Mouse (Mus musculus): Measurements from ENCODE around the gene Olfr55. TPM values are rescaled to one million over a fixed set of nuclear protein-coding genes. Genes with fewer than 3 reads are reported as not detected.
"Not testable (repeated sequence)": the region's sequence is repeated elsewhere in the genome, so short reads cannot be mapped to it uniquely, and the experiment has no call there.

Gene Olfr55
- not detected in 2 replicates for polyA plus RNA-seq (2012; rRNA removed)
- not detected in 2 replicates for polyA plus RNA-seq (2014; fragmentation: Nextera tagmentation; extraction: Ambion mirVana)

- H3K4me2 ChIP-seq (ENCODE audit: low read depth); H3K27ac ChIP-seq; ATAC-seq (ENCODE audit: insufficient read depth); H3K4me3 ChIP-seq (ENCODE audit: insufficient read depth in 1 of 2, low read depth in 2 of 2, low read length in 2 of 2); DNase-seq (ENCODE audit: low read depth in 3 of 3, low spot score in 3 of 3); H3K36me3 ChIP-seq (replicated peaks; ENCODE audit: control insufficient read depth, insufficient read depth, low read depth); H3K27me3 ChIP-seq (ENCODE audit: control insufficient read depth, insufficient read depth, low read length); H3K9ac ChIP-seq (replicated peaks); H3K4me1 ChIP-seq (replicated peaks; ENCODE audit: control insufficient read depth in 2 of 2, insufficient read depth in 2 of 2, low read length in 1 of 2); H3K9me3 ChIP-seq (ENCODE audit: control insufficient read depth, low read length): not testable (repeated sequence)
- WGBS (ENCODE audit: insufficient replicate concordance): 48% methylated on average over 1 of the region's 1 CpGs
These were observed at the start of gene Olfr55 for GRCm38 (mm10) chr17:33168147-33168546. Gene Olfr55 (plus strand): TSS chr17:33168447.

DNA sequence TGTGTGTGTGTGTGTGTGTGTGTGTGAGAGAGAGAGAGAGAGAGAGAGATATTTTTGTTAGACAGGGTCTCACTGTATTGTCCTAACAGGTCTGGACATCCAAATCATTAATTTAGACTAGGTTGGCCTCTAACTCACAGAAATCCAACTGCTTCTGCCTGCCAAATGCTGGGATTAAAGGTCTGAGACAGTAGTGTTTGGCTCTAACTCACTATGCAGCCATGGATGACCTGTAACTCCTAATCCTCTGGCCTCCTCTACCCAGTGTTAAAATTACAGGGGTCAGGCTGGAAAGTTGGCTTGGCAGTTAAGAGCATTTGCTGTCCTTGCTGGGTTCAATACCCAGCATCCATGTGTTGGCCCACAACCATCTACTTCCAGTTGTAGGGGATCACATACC, 43.7 kb upstream of the Olfr55 start:
- H3K9me3 ChIP-seq (ENCODE audit: control insufficient read depth, low read length): no peaks in the 10 kb centered on the region
- DNase-seq (ENCODE audit: low read depth in 3 of 3, low spot score in 3 of 3) (no peak), ATAC-seq (ENCODE audit: insufficient read depth) (no peak)
- no peaks in the 10 kb centered on the region for H3K4me1 ChIP-seq (replicated peaks; ENCODE audit: control insufficient read depth in 2 of 2, insufficient read depth in 2 of 2, low read length in 1 of 2)
- no peaks in the 10 kb centered on the region for H3K36me3 ChIP-seq (replicated peaks; ENCODE audit: control insufficient read depth, insufficient read depth, low read depth)
- H3K27me3 ChIP-seq (ENCODE audit: control insufficient read depth, insufficient read depth, low read length): no peaks in the 10 kb centered on the region
- H3K4me3 ChIP-seq (ENCODE audit: insufficient read depth in 1 of 2, low read depth in 2 of 2, low read length in 2 of 2): no peak overlapping the region
- H3K27ac ChIP-seq: no peak overlapping the region
- no peak overlapping the region for H3K4me2 ChIP-seq (ENCODE audit: low read depth)
- TF ChIP-seq EP300 (IDR thresholded peaks at IDR 0.05; ENCODE audit: low read depth) (no peak), CTCF (IDR thresholded peaks at IDR 0.05; ENCODE audit: low read depth) (no peak)
- no peak overlapping the region for H3K9ac ChIP-seq (replicated peaks)

DNA sequence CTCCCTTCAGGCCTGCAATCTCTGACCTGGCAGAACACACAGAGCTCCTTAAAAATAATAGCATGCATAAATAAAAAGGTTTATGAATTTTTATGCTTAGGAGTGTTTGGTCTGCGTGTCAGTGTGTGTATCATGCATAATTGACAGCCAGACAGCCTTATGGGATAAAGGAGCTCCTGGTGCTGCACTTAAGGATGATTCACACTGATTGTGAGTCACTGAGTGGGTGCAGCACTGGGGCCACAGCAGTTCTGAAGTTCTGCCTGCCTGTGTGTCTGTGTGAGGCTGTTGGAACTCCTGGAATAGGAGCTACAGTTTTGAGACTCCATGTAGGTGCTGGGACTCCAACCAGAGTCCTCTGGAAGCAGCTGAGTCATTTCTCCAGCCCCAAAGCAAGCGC, 42.0 kb upstream of the Olfr55 start:
- WGBS (ENCODE audit: insufficient replicate concordance): 37% methylated on average over 2 of the region's 2 CpGs
- Histone ChIP-seq H3K4me2 (ENCODE audit: low read depth) (no peak overlapping the region), H3K9me3 (ENCODE audit: control insufficient read depth, low read length) (no peaks in the 10 kb centered on the region), H3K4me3 (ENCODE audit: insufficient read depth in 1 of 2, low read depth in 2 of 2, low read length in 2 of 2) (no peak overlapping the region), H3K27me3 (ENCODE audit: control insufficient read depth, insufficient read depth, low read length) (no peaks in the 10 kb centered on the region), H3K27ac (no peak overlapping the region), H3K4me1 (replicated peaks; ENCODE audit: control insufficient read depth in 2 of 2, insufficient read depth in 2 of 2, low read length in 1 of 2) (no peaks in the 10 kb centered on the region), H3K36me3 (replicated peaks; ENCODE audit: control insufficient read depth, insufficient read depth, low read depth) (no peaks in the 10 kb centered on the region), H3K9ac (replicated peaks) (no peak overlapping the region)
- TF ChIP-seq EP300 (IDR thresholded peaks at IDR 0.05; ENCODE audit: low read depth) (no peak), CTCF (IDR thresholded peaks at IDR 0.05; ENCODE audit: low read depth) (no peak)
- ATAC-seq (ENCODE audit: insufficient read depth): no peak
- no peak for DNase-seq (ENCODE audit: low read depth in 3 of 3, low spot score in 3 of 3)

- Histone ChIP-seq H3K36me3 (replicated peaks; ENCODE audit: control insufficient read depth, insufficient read depth, low read depth) (no peaks in the 10 kb centered on the region), H3K4me3 (ENCODE audit: insufficient read depth in 1 of 2, low read depth in 2 of 2, low read length in 2 of 2) (no peak within 1 kb of the TSS), H3K4me1 (replicated peaks; ENCODE audit: control insufficient read depth in 2 of 2, insufficient read depth in 2 of 2, low read length in 1 of 2) (no peaks in the 10 kb centered on the region), H3K27me3 (ENCODE audit: control insufficient read depth, insufficient read depth, low read length) (no peaks in the 10 kb centered on the region), H3K27ac (no peak within 1 kb of the TSS), H3K9ac (replicated peaks) (no peak within 1 kb of the TSS), H3K4me2 (ENCODE audit: low read depth) (no peak within 1 kb of the TSS), H3K9me3 (ENCODE audit: control insufficient read depth, low read length) (no peaks in the 10 kb centered on the region)
- DNase-seq (ENCODE audit: low read depth in 3 of 3, low spot score in 3 of 3) (no peak), ATAC-seq (ENCODE audit: insufficient read depth) (no peak)
- no peak for TF ChIP-seq EP300 (IDR thresholded peaks at IDR 0.05; ENCODE audit: low read depth)
- TF ChIP-seq CTCF (IDR thresholded peaks at IDR 0.05; ENCODE audit: low read depth): no peak
- WGBS (ENCODE audit: insufficient replicate concordance): 59% methylated on average over 18 of the region's 18 CpGs
These were observed 28.9 kb upstream of the Olfr55 start, which contains the start of gene Morc2b for GRCm38 (mm10) chr17:33139261-33139820. Gene Morc2b (minus strand): TSS chr17:33139683.

- H3K27ac ChIP-seq; H3K4me3 ChIP-seq (ENCODE audit: insufficient read depth in 1 of 2, low read depth in 2 of 2, low read length in 2 of 2); H3K36me3 ChIP-seq (replicated peaks; ENCODE audit: control insufficient read depth, insufficient read depth, low read depth); DNase-seq (ENCODE audit: low read depth in 3 of 3, low spot score in 3 of 3); H3K4me2 ChIP-seq (ENCODE audit: low read depth); H3K4me1 ChIP-seq (replicated peaks; ENCODE audit: control insufficient read depth in 2 of 2, insufficient read depth in 2 of 2, low read length in 1 of 2); H3K9ac ChIP-seq (replicated peaks); ATAC-seq (ENCODE audit: insufficient read depth); H3K27me3 ChIP-seq (ENCODE audit: control insufficient read depth, insufficient read depth, low read length); H3K9me3 ChIP-seq (ENCODE audit: control insufficient read depth, low read length): not testable (repeated sequence)
- WGBS (ENCODE audit: insufficient replicate concordance): no CpG with 5 or more reads among the region's 2 CpGs
These were observed 22.8 kb downstream of the Olfr55 start, which contains the start of gene Olfr239 for GRCm38 (mm10) chr17:33191002-33191401. Gene Olfr239 (plus strand): TSS chr17:33191302.

Measured in liver, embryonic 14.5 days (tissue).